Mouse (Mus musculus) liver, postnatal 0 days (tissue): ENCODE measurements at regions not wholly inside any gene's neighbourhood (a gene's known extent, or its start where the extent isn't known, plus 50 kb on each side); places are given as distances from the start of the nearest gene placed in this dataset.

Experiments used
- CTCF ChIP-seq: sonication (generic); IDR thresholded peaks from 2 replicates; pipeline ENCODE4 v1.5.1; 2016; ENCODE audit warnings: antibody characterized with exemption, low read depth
- EP300 ChIP-seq: IDR thresholded peaks from 2 replicates; pipeline ENCODE4 v1.6.1; 2016; ENCODE audit warnings: antibody characterized with exemption, low read depth, mild to moderate bottlenecking

- TF ChIP-seq EP300 (no peak), CTCF (no peak)
These were observed 206.9 kb upstream of the Gm26657 start for GRCm38 (mm10) chr4:56532921-56533320.
